Mouse (Mus musculus): Measurements from ENCODE around the gene Spns1. TPM values are rescaled to one million over a fixed set of nuclear protein-coding genes. Genes with fewer than 3 reads are reported as not detected.

The Spns1 gene
- polyA plus RNA-seq, 1 experiment from 2014 or later = 77.9 TPM

- Histone ChIP-seq H3K4me1 (replicated peaks) (peaks cover 12% of the 10 kb centered on the region), H3K4me2 (replicated peaks) (peak overlapping the region; percentile 42), H3K27ac (peak overlapping the region; percentile 46), H3K27me3 (no peaks in the 10 kb centered on the region), H3K4me3 (replicated peaks) (peak overlapping the region; percentile 27), H3K9ac (replicated peaks) (0 out of 2 replicates have a peak overlapping the region, but pooled peaks have one; percentile 29), H3K36me3 (no peaks in the 10 kb centered on the region), H3K9me3 (no peaks in the 10 kb centered on the region)
- 57% methylated on average over 20 of the region's 20 CpGs for WGBS
- ATAC-seq = peak; percentile 77
These were observed 26.4 kb downstream of the Spns1 start for GRCm38 (mm10) chr7:126350748-126351418.

GRCm38 (mm10) chr7:126348293-126348692 is 29.0 kb downstream of the Spns1 start:
- Histone ChIP-seq H3K27me3 (no peaks in the 10 kb centered on the region), H3K27ac (no peak overlapping the region), H3K4me1 (replicated peaks) (0 out of 2 replicates have a peak, but pooled peaks cover 4% of the 10 kb centered on the region), H3K9ac (replicated peaks) (no peak overlapping the region), H3K4me2 (replicated peaks) (no peak overlapping the region), H3K4me3 (replicated peaks) (no peak overlapping the region), H3K9me3 (no peaks in the 10 kb centered on the region), H3K36me3 (no peaks in the 10 kb centered on the region)
- ATAC-seq = no peak
- 85% methylated on average over 8 of the region's 8 CpGs for WGBS

GRCm38 (mm10) chr7:126347098-126347497 is 30.2 kb downstream of the Spns1 start:
- no peak overlapping the region for H3K9ac ChIP-seq (replicated peaks)
- H3K4me3 ChIP-seq (replicated peaks) = no peak overlapping the region
- H3K27me3 ChIP-seq = no peaks in the 10 kb centered on the region
- WGBS = 64% methylated on average over 1 of the region's 1 CpGs
- no peak overlapping the region for H3K27ac ChIP-seq
- H3K36me3 ChIP-seq = no peaks in the 10 kb centered on the region
- no peak for ATAC-seq
- H3K9me3 ChIP-seq = no peaks in the 10 kb centered on the region
- H3K4me1 ChIP-seq (replicated peaks) = 0 out of 2 replicates have a peak, but pooled peaks cover 4% of the 10 kb centered on the region
- no peak overlapping the region for H3K4me2 ChIP-seq (replicated peaks)

GRCm38 (mm10) chr7:126345969-126346368 is 31.3 kb downstream of the Spns1 start:
- Histone ChIP-seq H3K27me3 (no peaks in the 10 kb centered on the region), H3K9me3 (no peaks in the 10 kb centered on the region), H3K27ac (no peak overlapping the region), H3K4me3 (replicated peaks) (no peak overlapping the region), H3K4me1 (replicated peaks) (no peaks in the 10 kb centered on the region), H3K9ac (replicated peaks) (no peak overlapping the region), H3K36me3 (no peaks in the 10 kb centered on the region), H3K4me2 (replicated peaks) (no peak overlapping the region)
- 46% methylated on average over 3 of the region's 3 CpGs for WGBS
- no peak for ATAC-seq

- no peaks in the 10 kb centered on the region for H3K4me1 ChIP-seq (replicated peaks)
- no peak overlapping the region for H3K4me2 ChIP-seq (replicated peaks)
- no peaks in the 10 kb centered on the region for H3K9me3 ChIP-seq
- no peak overlapping the region for H3K9ac ChIP-seq (replicated peaks)
- H3K27ac ChIP-seq = no peak overlapping the region
- WGBS = 81% methylated on average over 3 of the region's 3 CpGs
- no peak overlapping the region for H3K4me3 ChIP-seq (replicated peaks)
- H3K36me3 ChIP-seq = no peaks in the 10 kb centered on the region
- no peaks in the 10 kb centered on the region for H3K27me3 ChIP-seq
- ATAC-seq = no peak
These were observed 31.7 kb downstream of the Spns1 start for GRCm38 (mm10) chr7:126345557-126345956.

GRCm38 (mm10) chr7:126340896-126341295 is 36.4 kb downstream of the Spns1 start:
- Histone ChIP-seq H3K9ac (replicated peaks) (no peak overlapping the region), H3K4me2 (replicated peaks) (no peak overlapping the region), H3K9me3 (no peaks in the 10 kb centered on the region), H3K27me3 (no peaks in the 10 kb centered on the region), H3K4me3 (replicated peaks) (no peak overlapping the region), H3K27ac (no peak overlapping the region), H3K4me1 (replicated peaks) (no peaks in the 10 kb centered on the region), H3K36me3 (no peaks in the 10 kb centered on the region)
- 56% methylated on average over 6 of the region's 6 CpGs for WGBS
- no peak for ATAC-seq

- H3K36me3 ChIP-seq = no peaks in the 10 kb centered on the region
- H3K27ac ChIP-seq = no peak overlapping the region
- H3K27me3 ChIP-seq = no peaks in the 10 kb centered on the region
- H3K4me3 ChIP-seq (replicated peaks) = no peak overlapping the region
- WGBS = 84% methylated on average over 6 of the region's 6 CpGs
- H3K4me2 ChIP-seq (replicated peaks) = no peak overlapping the region
- no peak for ATAC-seq
- H3K9ac ChIP-seq (replicated peaks) = no peak overlapping the region
- H3K4me1 ChIP-seq (replicated peaks) = no peaks in the 10 kb centered on the region
- no peaks in the 10 kb centered on the region for H3K9me3 ChIP-seq
These were observed 37.0 kb downstream of the Spns1 start for GRCm38 (mm10) chr7:126340206-126340618.

GRCm38 (mm10) chr7:126339521-126339971 is 37.7 kb downstream of the Spns1 start:
- H3K9me3 ChIP-seq = no peaks in the 10 kb centered on the region
- H3K27ac ChIP-seq = no peak overlapping the region
- no peak overlapping the region for H3K9ac ChIP-seq (replicated peaks)
- H3K4me3 ChIP-seq (replicated peaks) = no peak overlapping the region
- WGBS = 85% methylated on average over 8 of the region's 8 CpGs
- ATAC-seq = no peak
- H3K4me1 ChIP-seq (replicated peaks) = no peaks in the 10 kb centered on the region
- H3K36me3 ChIP-seq = no peaks in the 10 kb centered on the region
- no peak overlapping the region for H3K4me2 ChIP-seq (replicated peaks)
- no peaks in the 10 kb centered on the region for H3K27me3 ChIP-seq

GRCm38 (mm10) chr7:126338906-126339305 is 38.3 kb downstream of the Spns1 start:
- no peaks in the 10 kb centered on the region for H3K4me1 ChIP-seq (replicated peaks)
- no peaks in the 10 kb centered on the region for H3K36me3 ChIP-seq
- ATAC-seq = no peak
- H3K27me3 ChIP-seq = no peaks in the 10 kb centered on the region
- H3K27ac ChIP-seq = no peak overlapping the region
- H3K9ac ChIP-seq (replicated peaks) = no peak overlapping the region
- 82% methylated on average over 8 of the region's 8 CpGs for WGBS
- H3K4me2 ChIP-seq (replicated peaks) = no peak overlapping the region
- H3K4me3 ChIP-seq (replicated peaks) = no peak overlapping the region
- H3K9me3 ChIP-seq = no peaks in the 10 kb centered on the region

- H3K27me3 ChIP-seq = peaks cover 3% of the 10 kb centered on the region; the same call in 1 of the 2 replicates
- no peak overlapping the region for H3K4me2 ChIP-seq (replicated peaks)
- WGBS = 83% methylated on average over 1 of the region's 1 CpGs
- no peak overlapping the region for H3K9ac ChIP-seq (replicated peaks)
- ATAC-seq = no peak
- H3K4me1 ChIP-seq (replicated peaks) = no peaks in the 10 kb centered on the region
- H3K9me3 ChIP-seq = no peaks in the 10 kb centered on the region
- H3K4me3 ChIP-seq (replicated peaks) = no peak overlapping the region
- no peak overlapping the region for H3K27ac ChIP-seq
- no peaks in the 10 kb centered on the region for H3K36me3 ChIP-seq
These were observed 41.7 kb downstream of the Spns1 start for GRCm38 (mm10) chr7:126335556-126335955.

GRCm38 (mm10) chr7:126332691-126333090 is 44.6 kb downstream of the Spns1 start:
- H3K27me3 ChIP-seq = peaks cover 3% of the 10 kb centered on the region; the same call in 1 of the 2 replicates
- H3K9ac ChIP-seq (replicated peaks) = no peak overlapping the region
- no peaks in the 10 kb centered on the region for H3K9me3 ChIP-seq
- H3K27ac ChIP-seq = no peak overlapping the region
- H3K4me1 ChIP-seq (replicated peaks) = no peaks in the 10 kb centered on the region
- no peak for ATAC-seq
- no peak overlapping the region for H3K4me3 ChIP-seq (replicated peaks)
- no peaks in the 10 kb centered on the region for H3K36me3 ChIP-seq
- no peak overlapping the region for H3K4me2 ChIP-seq (replicated peaks)
- WGBS = 75% methylated on average over 3 of the region's 3 CpGs

- peaks cover 3% of the 10 kb centered on the region; the same call in 1 of the 2 replicates for H3K27me3 ChIP-seq
- H3K9ac ChIP-seq (replicated peaks) = no peak overlapping the region
- 60% methylated on average over 2 of the region's 2 CpGs for WGBS
- H3K9me3 ChIP-seq = no peaks in the 10 kb centered on the region
- no peaks in the 10 kb centered on the region for H3K36me3 ChIP-seq
- no peaks in the 10 kb centered on the region for H3K4me1 ChIP-seq (replicated peaks)
- H3K27ac ChIP-seq = no peak overlapping the region
- H3K4me2 ChIP-seq (replicated peaks) = no peak overlapping the region
- H3K4me3 ChIP-seq (replicated peaks) = no peak overlapping the region
- ATAC-seq = no peak
These were observed 46.6 kb downstream of the Spns1 start for GRCm38 (mm10) chr7:126330693-126331092.

Measured in midbrain, embryonic 13.5 days (tissue).